16 mouse cellular contexts compared by ENCODE assay signal in genomic region chr11:104438450-104438849, GRCm38 (mm10). TPM values are rescaled to one million over a fixed set of nuclear protein-coding genes. Genes with fewer than 3 reads are reported as not detected.
A peak's percentile ranks its signal among the peaks of the same experiment; 100 is the strongest.
DNase-seq lines count a peak whose midpoint lies in the region; ATAC-seq lines count a peak whose summit lies in the region.
"Had no signal": no experiment of that assay in that cellular context is flagged by ENCODE, and none has a peak within 500 bp of the region (broad histone marks: within the 10 kb centered on the region; RNA-seq: fewer than 3 reads in every experiment).

No protein-coding gene starts in this region.

- no peak overlapping the region for H3K27ac ChIP-seq in forebrain, embryonic 15.5 days (replicated peaks)
- no peak overlapping the region for H3K27ac ChIP-seq in forebrain, embryonic 16.5 days (ENCODE audit: low read length)
- no peak overlapping the region for H3K27ac ChIP-seq in hindbrain, embryonic 15.5 days (replicated peaks)
- no peak overlapping the region for H3K27ac ChIP-seq in midbrain, embryonic 14.5 days (replicated peaks; ENCODE audit: low read depth, low read length)

- H3K4me2 ChIP-seq in forebrain, embryonic 15.5 days (replicated peaks), result 0 out of 2 replicates have a peak overlapping the region, but pooled peaks have one; percentile 12
- H3K4me2 ChIP-seq in forebrain, embryonic 16.5 days (ENCODE audit: low read length), result no peak overlapping the region
- peak overlapping the region; percentile 81 for H3K4me2 ChIP-seq in hindbrain, embryonic 15.5 days
- peak overlapping the region; percentile 82 for H3K4me2 ChIP-seq in midbrain, embryonic 14.5 days (ENCODE audit: low read length)

- H3K4me1 ChIP-seq in forebrain, embryonic 15.5 days, result peaks cover 44% of the 10 kb centered on the region
- H3K4me1 ChIP-seq in forebrain, embryonic 16.5 days (replicated peaks; ENCODE audit: control insufficient read depth, insufficient read depth, low read length), result peaks cover 18% of the 10 kb centered on the region
- peaks cover 58% of the 10 kb centered on the region for H3K4me1 ChIP-seq in megakaryocyte, embryonic 14.5 days
- H3K4me1 ChIP-seq in hindbrain, embryonic 15.5 days (replicated peaks), result peaks cover 37% of the 10 kb centered on the region
- H3K4me1 ChIP-seq in midbrain, embryonic 14.5 days (ENCODE audit: control insufficient read depth, insufficient read depth, low read length), result peaks cover 23% of the 10 kb centered on the region

- no peak overlapping the region for H3K4me3 ChIP-seq in forebrain, embryonic 15.5 days
- no peak overlapping the region for H3K4me3 ChIP-seq in forebrain, embryonic 16.5 days (replicated peaks; ENCODE audit: low read length)
- H3K4me3 ChIP-seq in megakaryocyte, embryonic 14.5 days (replicated peaks), result peak overlapping the region; percentile 23
- no peak overlapping the region for H3K4me3 ChIP-seq in hindbrain, embryonic 15.5 days
- H3K4me3 ChIP-seq in midbrain, embryonic 14.5 days (replicated peaks; ENCODE audit: low read depth, low read length), result no peak overlapping the region

- no peak for ATAC-seq in forebrain, embryonic 15.5 days (replicated peaks)
- ATAC-seq in forebrain, embryonic 16.5 days, result no peak
- ATAC-seq in megakaryocyte, adult 5-6 weeks (ENCODE audit: poor library complexity, severe bottlenecking), result no peak
- no peak for ATAC-seq in hindbrain, embryonic 15.5 days (ENCODE audit: low FRiP score, low read depth)
- ATAC-seq in midbrain, embryonic 14.5 days (ENCODE audit: low FRiP score, low TSS enrichment), result no peak
- ATAC-seq: activated CD4-positive, CD25-positive, alpha-beta regulatory T cell, adult 4 months had no signal

- no peaks in the 10 kb centered on the region for H3K27me3 ChIP-seq in forebrain, embryonic 15.5 days
- H3K27me3 ChIP-seq in forebrain, embryonic 16.5 days (replicated peaks; ENCODE audit: control insufficient read depth, insufficient read depth, low read length), result no peaks in the 10 kb centered on the region
- no peaks in the 10 kb centered on the region for H3K27me3 ChIP-seq in megakaryocyte, embryonic 14.5 days (replicated peaks)
- H3K27me3 ChIP-seq in hindbrain, embryonic 15.5 days, result no peaks in the 10 kb centered on the region
- H3K27me3 ChIP-seq in midbrain, embryonic 14.5 days (ENCODE audit: control insufficient read depth, insufficient read depth, low read length), result no peaks in the 10 kb centered on the region

- H3K36me3 ChIP-seq in forebrain, embryonic 15.5 days, result no peaks in the 10 kb centered on the region
- no peaks in the 10 kb centered on the region for H3K36me3 ChIP-seq in forebrain, embryonic 16.5 days (ENCODE audit: control insufficient read depth, insufficient read depth)
- H3K36me3 ChIP-seq in megakaryocyte, embryonic 14.5 days (replicated peaks; ENCODE audit: low read length), result no peaks in the 10 kb centered on the region
- no peaks in the 10 kb centered on the region for H3K36me3 ChIP-seq in hindbrain, embryonic 15.5 days
- H3K36me3 ChIP-seq in midbrain, embryonic 14.5 days (ENCODE audit: control insufficient read depth, insufficient read depth, low read length), result no peaks in the 10 kb centered on the region

- DNase-seq in midbrain, embryonic 14.5 days, result no peak
- DNase-seq in right cerebral cortex, postnatal 14 days, result no peak
- no peak for DNase-seq in adipocyte (ENCODE audit: low spot score)
- DNase-seq: cerebellum, adult 8-10 months; gastrocnemius, postnatal 36 days; heart, postnatal 36 days; kidney, adult 8-10 months; lung, adult 2 months; right cerebral cortex, postnatal 25 days; thymus, postnatal 25 days had no signal

- H3K9ac ChIP-seq in forebrain, embryonic 15.5 days (replicated peaks), result no peak overlapping the region
- H3K9ac ChIP-seq in forebrain, embryonic 16.5 days (replicated peaks; ENCODE audit: low read depth, low read length), result no peak overlapping the region
- no peak overlapping the region for H3K9ac ChIP-seq in hindbrain, embryonic 15.5 days
- H3K9ac ChIP-seq in midbrain, embryonic 14.5 days (replicated peaks; ENCODE audit: low read length), result no peak overlapping the region

- no peaks in the 10 kb centered on the region for H3K9me3 ChIP-seq in forebrain, embryonic 15.5 days
- H3K9me3 ChIP-seq in forebrain, embryonic 16.5 days (ENCODE audit: control insufficient read depth, low read length), result no peaks in the 10 kb centered on the region
- H3K9me3 ChIP-seq in megakaryocyte, embryonic 14.5 days, result no peaks in the 10 kb centered on the region
- no peaks in the 10 kb centered on the region for H3K9me3 ChIP-seq in hindbrain, embryonic 15.5 days
- H3K9me3 ChIP-seq in midbrain, embryonic 14.5 days (ENCODE audit: control insufficient read depth, low read length), result no peaks in the 10 kb centered on the region

RNA-seq across cellular contexts. Expression of gene Kansl1, which starts 30.2 kb away (rescaled TPM):
- polyA plus RNA-seq in forebrain, embryonic 15.5 days (2015; fragmentation: Nextera tagmentation; extraction: Ambion mirVana), result 30.3 and 30.6 TPM in 2 replicates
- polyA plus RNA-seq in forebrain, embryonic 16.5 days (2015; fragmentation: Nextera tagmentation; extraction: Ambion mirVana), result 32.5 and 32.7 TPM in 2 replicates
- polyA plus RNA-seq in megakaryocyte, embryonic 14.5 days (2012; ENCODE audit: insufficient read depth, low replicate concordance), result 67.1 and 120 TPM in 2 replicates
- total RNA-seq in megakaryocyte, adult 5-6 weeks (2015), result 50.8 and 51.7 TPM in 2 replicates
- total RNA-seq in megakaryocyte, adult 5-6 weeks (2017), result 27.5 and 33.3 TPM in 2 replicates
- 26.0 and 29.0 TPM in 2 replicates for polyA plus RNA-seq in hindbrain, embryonic 15.5 days (2015; fragmentation: Nextera tagmentation; extraction: Ambion mirVana)
- 27.1 and 39.2 TPM in 2 replicates for polyA plus RNA-seq in midbrain, embryonic 14.5 days (2014; fragmentation: Nextera tagmentation; extraction: Ambion mirVana)
